In genomic region chr11:51681976-51682374, GRCm38 (mm10) we compare ENCODE assay signal across 14 mouse cellular contexts. TPM values are rescaled to one million over a fixed set of nuclear protein-coding genes. Genes with fewer than 3 reads are reported as not detected.
DNase-seq lines count a peak whose midpoint lies in the region; ATAC-seq and TF ChIP-seq lines count a peak whose summit lies in the region.
"Had no signal": no experiment of that assay in that cellular context is flagged by ENCODE, and none has a peak within 500 bp of the region (broad histone marks: within the 10 kb centered on the region; RNA-seq: fewer than 3 reads in every experiment).

No protein-coding gene starts in this region.

- H3K4me3 ChIP-seq in heart, embryonic 13.5 days: no peak overlapping the region
- H3K4me3 ChIP-seq in C2C12 (ENCODE audit: insufficient read depth, poor library complexity, severe bottlenecking): no peak overlapping the region
- no peak overlapping the region for H3K4me3 ChIP-seq in embryonic facial prominence, embryonic 10.5 days
- H3K4me3 ChIP-seq in liver, embryonic 13.5 days (replicated peaks): no peak overlapping the region
- H3K4me3 ChIP-seq: kidney, embryonic 15.5 days; midbrain, embryonic 13.5 days; neural tube, embryonic 12.5 days had no signal

- H3K79me3 ChIP-seq in C2C12 (ENCODE audit: low read depth): no peaks in the 10 kb centered on the region

- H3K4me1 ChIP-seq in heart, embryonic 13.5 days: peaks cover 4% of the 10 kb centered on the region; the same call in 1 of the 2 replicates
- H3K4me1 ChIP-seq in embryonic facial prominence, embryonic 10.5 days: peaks cover 8% of the 10 kb centered on the region; the same call in 1 of the 2 replicates
- H3K4me1 ChIP-seq in liver, embryonic 13.5 days (replicated peaks): peaks cover 8% of the 10 kb centered on the region
- H3K4me1 ChIP-seq: heart, embryonic 10.5 days had no signal

- no peak overlapping the region for H3K9ac ChIP-seq in heart, embryonic 13.5 days
- H3K9ac ChIP-seq in liver, embryonic 13.5 days: no peak overlapping the region
- H3K9ac ChIP-seq: kidney, embryonic 15.5 days; midbrain, embryonic 13.5 days; neural tube, embryonic 12.5 days had no signal

- H3K79me2 ChIP-seq in C2C12 (ENCODE audit: control insufficient read depth, insufficient read depth): peaks cover 6% of the 10 kb centered on the region

- 0 out of 2 replicates have a peak overlapping the region, but pooled peaks have one; percentile 56 for H3K4me2 ChIP-seq in heart, embryonic 13.5 days
- H3K4me2 ChIP-seq in liver, embryonic 13.5 days: 0 out of 2 replicates have a peak overlapping the region, but pooled peaks have one; percentile 58
- H3K4me2 ChIP-seq: midbrain, embryonic 13.5 days; neural tube, embryonic 12.5 days had no signal

- H3K9me3 ChIP-seq in heart, embryonic 13.5 days: no peaks in the 10 kb centered on the region
- no peaks in the 10 kb centered on the region for H3K9me3 ChIP-seq in embryonic facial prominence, embryonic 10.5 days
- H3K9me3 ChIP-seq in liver, embryonic 13.5 days (replicated peaks): no peaks in the 10 kb centered on the region
- H3K9me3 ChIP-seq: G1E; heart, embryonic 10.5 days; kidney, embryonic 15.5 days; midbrain, embryonic 13.5 days; neural tube, embryonic 12.5 days had no signal

- H3K27me3 ChIP-seq in heart, embryonic 13.5 days (replicated peaks): 0 out of 2 replicates have a peak, but pooled peaks cover 5% of the 10 kb centered on the region
- no peaks in the 10 kb centered on the region for H3K27me3 ChIP-seq in C2C12 (ENCODE audit: control insufficient read depth, insufficient read depth, insufficient read length)
- no peaks in the 10 kb centered on the region for H3K27me3 ChIP-seq in embryonic facial prominence, embryonic 10.5 days (replicated peaks; ENCODE audit: low read depth, poor library complexity, severe bottlenecking)
- H3K27me3 ChIP-seq in liver, embryonic 13.5 days: no peaks in the 10 kb centered on the region
- H3K27me3 ChIP-seq: kidney, embryonic 15.5 days; midbrain, embryonic 13.5 days; neural tube, embryonic 12.5 days had no signal

- TF ChIP-seq CTCF in C2C12 (IDR thresholded peaks at IDR 0.05; ENCODE audit: control insufficient read depth, insufficient read depth, insufficient read length): no peak

- peaks cover 12% of the 10 kb centered on the region for H3K36me3 ChIP-seq in heart, embryonic 13.5 days
- H3K36me3 ChIP-seq in C2C12 (ENCODE audit: control insufficient read depth, insufficient read depth): peaks cover 15% of the 10 kb centered on the region
- peaks cover 15% of the 10 kb centered on the region for H3K36me3 ChIP-seq in embryonic facial prominence, embryonic 10.5 days (replicated peaks)
- H3K36me3 ChIP-seq in liver, embryonic 13.5 days: peaks cover 8% of the 10 kb centered on the region; the same call in 1 of the 2 replicates

- ATAC-seq in heart, embryonic 13.5 days (ENCODE audit: extremely low read depth, insufficient number of reproducible peaks, low FRiP score, low TSS enrichment): no peak
- ATAC-seq in liver, embryonic 13.5 days (ENCODE audit: low read depth): 0 out of 2 replicates have a peak, but pooled peaks have one; percentile 5
- ATAC-seq: midbrain, embryonic 13.5 days had no signal

- no peak overlapping the region for H3K27ac ChIP-seq in heart, embryonic 13.5 days (replicated peaks)
- H3K27ac ChIP-seq in embryonic facial prominence, embryonic 10.5 days (replicated peaks): no peak overlapping the region; the same call in 1 of the 2 replicates
- H3K27ac ChIP-seq in liver, embryonic 13.5 days: no peak overlapping the region
- H3K27ac ChIP-seq: heart, embryonic 10.5 days; kidney, embryonic 15.5 days; midbrain, embryonic 13.5 days; neural tube, embryonic 12.5 days had no signal

- intact Hi-C loops in heart, postnatal 36 days (cut with DNase I): loop anchor here (1.0 to 5.0 kb wide), 3 partner anchors 45 to 140 kb away; partner anchors contain the start of gene Rmnd5b

- WGBS in heart, embryonic 13.5 days: 37% methylated on average over 8 of the region's 8 CpGs
- WGBS in embryonic facial prominence, embryonic 10.5 days: 41% methylated on average over 8 of the region's 8 CpGs
- 36% methylated on average over 8 of the region's 8 CpGs for WGBS in liver, embryonic 13.5 days (ENCODE audit: insufficient replicate concordance)

- no peak for DNase-seq in heart, postnatal 36 days
- peak; percentile 20 for DNase-seq in embryonic facial prominence, embryonic 10.5 days (ENCODE audit: low spot score)
- DNase-seq in liver, embryonic 13.5 days: no peak
- DNase-seq in MN1 (ENCODE audit: low spot score): no peak
- DNase-seq in adrenal gland, postnatal 10 days: no peak
- no peak for DNase-seq in layer of hippocampus, adult 11-12 months (ENCODE audit: low spot score)

- H3ac ChIP-seq in C2C12 (ENCODE audit: control insufficient read depth, insufficient read length, low read depth): peak overlapping the region; percentile 14

TF ChIP-seq in C2C12, 6 proteins besides CTCF, POLR2A, EP300 and RAD21:
- no peak for TF ChIP-seq MAX (IDR thresholded peaks at IDR 0.05)
- TF ChIP-seq USF1 (IDR thresholded peaks at IDR 0.05; ENCODE audit: low read depth): no peak
- TF ChIP-seq MYOG (IDR thresholded peaks at IDR 0.05; ENCODE audit: control insufficient read depth, extremely low read depth, insufficient read length): no peak
- TF ChIP-seq MYOD1 (IDR thresholded peaks at IDR 0.05; ENCODE audit: control insufficient read depth, insufficient read length, low read depth): no peak
- TF ChIP-seq CEBPB (IDR thresholded peaks at IDR 0.05; ENCODE audit: low read depth): no peak
- no peak for TF ChIP-seq FOSL1 (IDR thresholded peaks at IDR 0.05; ENCODE audit: insufficient read depth, low read length, poor library complexity, severe bottlenecking)

RNA-seq across cellular contexts. Expression of gene 0610009B22Rik, which starts 6.7 kb away (rescaled TPM):
- 60.8 and 67.6 TPM in 2 replicates for polyA plus RNA-seq in heart, embryonic 13.5 days (2015; fragmentation: Nextera tagmentation; extraction: Ambion mirVana)
- 10 to 100 TPM; 33.8 to 36.5 TPM for total RNA-seq in heart, postnatal 36 days (2021)
- 22.2 TPM for polyA plus RNA-seq in C2C12 (2012; fragmentation: generic; extraction: Trizol)
- 84.2 TPM in 2 replicates for polyA plus RNA-seq in embryonic facial prominence, embryonic 10.5 days (2016; fragmentation: Nextera tagmentation; extraction: Ambion mirVana)
- 45.2 and 50.6 TPM in 2 replicates for polyA plus RNA-seq in liver, embryonic 13.5 days (2015; fragmentation: Nextera tagmentation; extraction: Ambion mirVana)
- 10 to 100 TPM; 46.9 to 48.8 TPM for total RNA-seq in adrenal gland, postnatal 10 days (2021)

RNA-seq across cellular contexts. Expression of gene D930048N14Rik, which starts 31.2 kb away (rescaled TPM):
- 0.86 and 0.94 TPM in 2 replicates for polyA plus RNA-seq in heart, embryonic 13.5 days (2015; fragmentation: Nextera tagmentation; extraction: Ambion mirVana)
- under 1 TPM; 0.33 to 0.62 TPM for total RNA-seq in heart, postnatal 36 days (2021)
- polyA plus RNA-seq in C2C12 (2012; fragmentation: generic; extraction: Trizol): 0.22 TPM
- 1.6 and 2.4 TPM in 2 replicates for polyA plus RNA-seq in embryonic facial prominence, embryonic 10.5 days (2016; fragmentation: Nextera tagmentation; extraction: Ambion mirVana)
- 0.29 and 0.49 TPM in 2 replicates for polyA plus RNA-seq in liver, embryonic 13.5 days (2015; fragmentation: Nextera tagmentation; extraction: Ambion mirVana)
- total RNA-seq in adrenal gland, postnatal 10 days (2021): 1 to 10 TPM; 1.1 to 3.5 TPM
- total RNA-seq: hematopoietic stem cell, adult 5-6 weeks had no signal
- polyA plus RNA-seq: G1E had no signal

RNA-seq across cellular contexts. Expression of gene N4bp3, which starts 31.3 kb away (rescaled TPM):
- 12.7 and 14.1 TPM in 2 replicates for polyA plus RNA-seq in heart, embryonic 13.5 days (2015; fragmentation: Nextera tagmentation; extraction: Ambion mirVana)
- total RNA-seq in heart, postnatal 36 days (2021): 10 to 100 TPM; 13.4 to 16.3 TPM
- 5.3 TPM for polyA plus RNA-seq in C2C12 (2012; fragmentation: generic; extraction: Trizol)
- polyA plus RNA-seq in embryonic facial prominence, embryonic 10.5 days (2016; fragmentation: Nextera tagmentation; extraction: Ambion mirVana): 15.8 and 17.4 TPM in 2 replicates
- 3.1 and 3.2 TPM in 2 replicates for polyA plus RNA-seq in liver, embryonic 13.5 days (2015; fragmentation: Nextera tagmentation; extraction: Ambion mirVana)
- total RNA-seq in adrenal gland, postnatal 10 days (2021): 10 to 100 TPM; 16.2 to 26.3 TPM

RNA-seq across cellular contexts. Expression of gene Rmnd5b, which starts 46.3 kb away (rescaled TPM):
- 31.0 and 33.5 TPM in 2 replicates for polyA plus RNA-seq in heart, embryonic 13.5 days (2015; fragmentation: Nextera tagmentation; extraction: Ambion mirVana)
- 10 to 100 TPM; 14.5 to 16.0 TPM for total RNA-seq in heart, postnatal 36 days (2021)
- 27.4 TPM for polyA plus RNA-seq in C2C12 (2012; fragmentation: generic; extraction: Trizol)
- polyA plus RNA-seq in embryonic facial prominence, embryonic 10.5 days (2016; fragmentation: Nextera tagmentation; extraction: Ambion mirVana): 32.7 and 38.1 TPM in 2 replicates
- polyA plus RNA-seq in liver, embryonic 13.5 days (2015; fragmentation: Nextera tagmentation; extraction: Ambion mirVana): 24.9 and 25.1 TPM in 2 replicates
- 10 to 100 TPM; 33.2 to 34.6 TPM for total RNA-seq in adrenal gland, postnatal 10 days (2021)
